Mouse (Mus musculus): ENCODE results near the gene Mapk13. TPM values are rescaled to one million over a fixed set of nuclear protein-coding genes. Genes with fewer than 3 reads are reported as not detected.
"Not testable (repeated sequence)": the region's sequence is repeated elsewhere in the genome, so short reads cannot be mapped to it uniquely, and the experiment has no call there.

The Mapk13 gene
- polyA plus RNA-seq (2015; fragmentation: Nextera tagmentation; extraction: Ambion mirVana) = 0.72 and 1.1 TPM in 2 replicates

DNA sequence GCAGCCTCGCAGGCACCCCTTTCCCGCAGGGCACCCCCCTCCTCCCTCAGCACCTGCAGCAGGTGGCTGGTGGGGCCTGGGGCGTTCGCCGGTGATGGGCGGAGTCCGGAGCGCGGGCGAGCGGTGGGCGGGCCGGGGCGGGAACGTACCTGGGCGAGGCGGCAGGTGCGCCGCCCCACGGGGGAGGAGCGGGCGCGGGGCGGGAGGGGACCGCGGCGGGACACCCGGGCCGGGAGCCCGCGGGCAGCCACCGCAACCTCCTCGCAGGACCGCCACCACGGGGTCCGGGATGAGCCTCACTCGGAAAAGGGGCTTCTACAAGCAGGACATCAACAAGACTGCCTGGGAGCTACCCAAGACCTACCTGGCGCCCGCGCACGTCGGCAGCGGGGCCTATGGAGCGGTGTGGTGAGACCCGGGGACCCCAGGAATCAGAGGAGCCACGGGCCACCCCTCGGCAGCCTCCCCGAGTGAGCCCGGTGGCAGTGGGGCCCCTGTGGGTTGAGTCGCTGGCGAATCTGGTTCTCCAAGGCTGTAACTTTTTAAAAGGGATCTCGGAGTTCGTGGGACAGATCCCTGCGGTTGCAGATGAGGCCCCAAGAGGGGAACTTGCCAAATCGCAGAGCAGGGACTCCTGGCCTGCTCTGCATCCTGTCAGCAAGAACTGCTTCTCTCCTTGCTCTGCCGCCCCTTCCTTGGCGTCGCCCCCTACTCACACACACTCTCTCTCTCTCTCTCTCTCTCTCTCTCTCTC lies at the start of gene Mapk13:
Gene Mapk13 (plus strand): TSS at position 177 of the 754 bp plus-strand sequence.
- H3K36me3 ChIP-seq (ENCODE audit: poor library complexity, severe bottlenecking) = no peaks in the 10 kb centered on the region
- 0 out of 2 replicates have a peak, but pooled peaks cover 2% of the 10 kb centered on the region for H3K9me3 ChIP-seq (replicated peaks)
- peak within 1 kb of the TSS; percentile 52 for H3K9ac ChIP-seq
- H3K27ac ChIP-seq = no peak within 1 kb of the TSS
- H3K4me1 ChIP-seq = peaks cover 15% of the 10 kb centered on the region
- peaks cover 45% of the 10 kb centered on the region for H3K27me3 ChIP-seq
- H3K4me2 ChIP-seq = peak within 1 kb of the TSS; percentile 71
- WGBS = under 1% methylated on average over 39 of the region's 58 CpGs
- no peak for ATAC-seq
- peak within 1 kb of the TSS; percentile 38 for H3K4me3 ChIP-seq

DNA sequence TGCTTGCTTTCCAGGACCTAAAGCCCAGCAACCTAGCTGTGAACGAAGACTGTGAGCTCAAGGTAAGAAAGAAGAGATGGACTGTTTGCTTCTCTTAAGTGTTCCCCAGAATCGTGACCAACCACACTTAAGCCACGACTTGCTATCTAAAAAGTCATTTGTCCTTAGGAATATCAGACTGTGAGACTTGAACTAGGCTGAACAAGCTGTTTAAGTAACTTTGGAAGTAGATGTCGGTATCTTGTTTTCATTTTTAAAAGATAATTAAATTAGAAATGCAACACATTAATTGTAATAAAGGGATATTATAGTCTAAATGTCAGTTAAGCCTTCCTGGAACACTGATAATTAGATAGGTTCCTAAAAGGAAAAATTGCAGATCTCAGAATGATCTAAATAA lies 43.3 kb upstream of the Mapk13 start, which contains the start of gene AC170998.1:
Gene AC170998.1 (plus strand): TSS at position 301 of the 400 bp plus-strand sequence.
- Histone ChIP-seq H3K4me2 (no peak within 1 kb of the TSS), H3K36me3 (ENCODE audit: poor library complexity, severe bottlenecking) (peaks cover 82% of the 10 kb centered on the region), H3K27ac (no peak within 1 kb of the TSS), H3K9me3 (replicated peaks) (no peaks in the 10 kb centered on the region), H3K4me3 (no peak within 1 kb of the TSS), H3K4me1 (no peaks in the 10 kb centered on the region), H3K27me3 (no peaks in the 10 kb centered on the region), H3K9ac (no peak within 1 kb of the TSS)
- ATAC-seq = no peak
- 95% methylated on average over 4 of the region's 4 CpGs for WGBS

DNA sequence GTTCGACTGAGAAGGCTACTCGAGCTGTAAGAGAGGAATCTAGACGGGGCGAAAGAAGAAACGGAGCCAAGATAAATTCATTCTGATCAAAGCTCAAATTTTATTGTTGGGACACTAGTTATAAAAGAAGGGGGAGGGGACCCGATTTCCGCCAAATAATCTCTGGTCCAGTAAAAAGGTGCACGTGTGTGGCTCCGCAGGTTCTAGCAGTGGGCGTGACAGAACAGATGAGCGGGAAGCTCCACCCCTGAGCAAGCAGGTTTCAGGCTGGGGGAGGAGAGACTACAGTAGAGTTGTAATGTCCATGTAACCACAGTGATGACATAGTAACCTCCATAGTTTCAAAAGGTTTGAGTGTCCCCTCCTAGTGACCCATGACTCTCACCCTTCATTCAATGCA lies 41.6 kb upstream of the Mapk13 start:
- not testable (repeated sequence) for H3K4me2 ChIP-seq; H3K9me3 ChIP-seq (replicated peaks); H3K4me1 ChIP-seq; H3K9ac ChIP-seq; H3K4me3 ChIP-seq; ATAC-seq; H3K27me3 ChIP-seq; H3K27ac ChIP-seq
- peaks cover 86% of the 10 kb centered on the region for H3K36me3 ChIP-seq (ENCODE audit: poor library complexity, severe bottlenecking)
- WGBS = 92% methylated on average over 11 of the region's 11 CpGs

DNA sequence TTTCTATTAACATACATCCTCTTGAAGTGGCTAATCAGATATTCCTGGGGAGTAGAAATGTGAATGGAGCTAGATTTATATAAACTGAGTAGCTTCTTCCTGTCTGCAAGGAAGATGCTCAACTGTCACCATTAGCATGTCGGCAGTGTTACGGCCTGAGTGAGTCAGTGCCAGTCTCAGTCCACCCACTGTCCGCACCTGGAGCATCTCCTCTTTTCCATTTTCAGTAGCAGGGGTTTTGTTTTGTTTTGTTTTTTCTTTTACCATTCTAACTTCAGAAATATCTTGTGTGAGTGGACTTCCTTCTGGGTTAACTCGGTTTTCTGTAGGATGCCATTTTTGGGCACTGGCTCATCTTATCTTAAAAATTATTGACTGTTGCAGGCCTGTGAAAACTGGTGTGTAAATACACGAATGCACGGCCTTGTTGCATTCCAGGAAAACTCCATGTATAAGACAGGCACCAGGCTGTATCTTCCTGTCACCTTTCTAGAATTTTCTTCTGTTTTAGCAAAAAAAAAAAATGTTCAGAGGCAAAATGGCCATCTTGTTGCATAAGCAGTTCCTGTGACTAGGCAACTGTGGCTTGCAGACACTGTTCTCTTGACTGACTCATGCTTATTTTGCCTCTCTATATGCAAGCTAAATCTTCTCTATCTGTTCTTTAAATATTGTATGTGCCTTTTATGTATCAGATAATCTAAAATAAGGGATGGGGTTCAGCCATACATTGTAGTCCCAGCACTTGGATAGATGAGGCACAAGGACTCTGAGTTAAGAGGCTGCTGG lies 33.6 kb upstream of the Mapk13 start:
- ATAC-seq = no peak
- Histone ChIP-seq H3K36me3 (ENCODE audit: poor library complexity, severe bottlenecking) (peaks cover 49% of the 10 kb centered on the region), H3K27ac (no peak overlapping the region), H3K9me3 (replicated peaks) (no peaks in the 10 kb centered on the region), H3K4me1 (no peaks in the 10 kb centered on the region), H3K9ac (no peak overlapping the region), H3K27me3 (no peaks in the 10 kb centered on the region), H3K4me2 (no peak overlapping the region), H3K4me3 (no peak overlapping the region)
- WGBS = 95% methylated on average over 6 of the region's 6 CpGs

DNA sequence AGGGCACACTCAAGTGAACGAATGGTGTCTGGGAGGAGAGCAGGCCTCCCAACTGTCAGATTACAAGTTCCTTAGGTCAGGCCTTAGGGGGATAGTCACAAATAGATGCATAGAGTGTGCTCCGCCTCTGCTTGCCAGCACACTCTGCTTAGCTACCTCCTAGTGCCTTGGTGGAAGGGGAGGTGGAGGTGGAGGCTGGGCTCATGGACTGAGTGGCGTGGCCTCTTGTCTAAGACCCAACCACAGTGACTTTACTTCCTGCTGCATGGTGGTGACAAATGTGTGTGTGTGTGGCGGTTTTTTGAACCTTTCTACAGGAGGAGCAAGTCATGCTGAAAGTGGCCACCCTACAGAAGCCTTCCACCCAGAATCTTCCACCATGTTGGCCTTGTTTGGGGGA lies 32.6 kb upstream of the Mapk13 start:
- Histone ChIP-seq H3K9ac (no peak overlapping the region), H3K9me3 (replicated peaks) (no peaks in the 10 kb centered on the region), H3K36me3 (ENCODE audit: poor library complexity, severe bottlenecking) (peaks cover 49% of the 10 kb centered on the region), H3K4me2 (no peak overlapping the region), H3K27me3 (no peaks in the 10 kb centered on the region), H3K4me3 (no peak overlapping the region), H3K27ac (no peak overlapping the region), H3K4me1 (no peaks in the 10 kb centered on the region)
- no peak for ATAC-seq
- WGBS = 90% methylated on average over 4 of the region's 4 CpGs

DNA sequence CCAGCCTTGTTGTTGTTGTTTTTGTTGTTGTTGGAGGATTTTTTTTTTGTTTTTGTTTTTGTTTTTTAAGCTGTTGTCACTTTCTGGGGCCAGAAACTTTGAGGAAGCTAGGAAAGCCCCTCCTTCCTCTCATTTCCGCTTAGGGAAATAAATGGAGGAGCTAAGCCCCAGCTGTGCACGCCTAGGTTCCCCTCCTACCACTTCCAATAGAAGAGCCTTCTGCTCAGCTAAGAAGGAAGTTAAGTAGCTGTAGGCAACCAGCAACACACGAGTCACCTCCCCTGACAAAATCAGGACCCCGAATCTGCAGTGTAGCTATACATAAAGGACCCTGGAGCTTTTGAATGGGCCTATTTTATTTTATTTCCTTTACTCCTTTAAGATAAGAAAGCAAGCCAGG lies 31.1 kb upstream of the Mapk13 start:
- Histone ChIP-seq H3K4me2 (no peak overlapping the region), H3K4me1 (no peaks in the 10 kb centered on the region), H3K36me3 (ENCODE audit: poor library complexity, severe bottlenecking) (peaks cover 52% of the 10 kb centered on the region), H3K9ac (no peak overlapping the region), H3K27ac (no peak overlapping the region), H3K27me3 (no peaks in the 10 kb centered on the region), H3K4me3 (no peak overlapping the region), H3K9me3 (replicated peaks) (no peaks in the 10 kb centered on the region)
- WGBS = 84% methylated on average over 4 of the region's 4 CpGs
- no peak for ATAC-seq

DNA sequence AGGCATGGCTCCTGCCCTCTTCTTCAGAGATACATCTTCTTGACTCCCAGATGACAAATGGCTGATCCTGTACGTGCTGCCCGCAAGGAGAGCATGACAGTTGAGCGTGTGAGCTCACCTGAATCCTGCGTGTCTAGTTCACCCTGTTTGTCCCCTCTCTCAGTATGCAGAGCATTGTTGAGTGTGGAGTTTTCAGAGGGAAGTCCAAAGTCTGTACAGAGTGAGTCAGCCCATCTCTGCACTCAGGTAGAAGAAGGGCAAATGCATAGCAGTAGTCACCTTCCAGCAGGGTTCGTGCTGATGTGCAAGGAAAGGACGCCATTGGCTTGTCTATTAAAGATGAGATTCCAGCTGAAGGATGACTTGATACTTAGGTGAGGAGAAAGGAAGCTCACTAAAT lies 29.9 kb upstream of the Mapk13 start:
- 97% methylated on average over 6 of the region's 6 CpGs for WGBS
- no peak for ATAC-seq
- no peak overlapping the region for H3K27ac ChIP-seq
- H3K4me1 ChIP-seq = no peaks in the 10 kb centered on the region
- no peak overlapping the region for H3K4me2 ChIP-seq
- no peaks in the 10 kb centered on the region for H3K9me3 ChIP-seq (replicated peaks)
- no peak overlapping the region for H3K9ac ChIP-seq
- no peak overlapping the region for H3K4me3 ChIP-seq
- H3K36me3 ChIP-seq (ENCODE audit: poor library complexity, severe bottlenecking) = peaks cover 57% of the 10 kb centered on the region
- H3K27me3 ChIP-seq = no peaks in the 10 kb centered on the region

DNA sequence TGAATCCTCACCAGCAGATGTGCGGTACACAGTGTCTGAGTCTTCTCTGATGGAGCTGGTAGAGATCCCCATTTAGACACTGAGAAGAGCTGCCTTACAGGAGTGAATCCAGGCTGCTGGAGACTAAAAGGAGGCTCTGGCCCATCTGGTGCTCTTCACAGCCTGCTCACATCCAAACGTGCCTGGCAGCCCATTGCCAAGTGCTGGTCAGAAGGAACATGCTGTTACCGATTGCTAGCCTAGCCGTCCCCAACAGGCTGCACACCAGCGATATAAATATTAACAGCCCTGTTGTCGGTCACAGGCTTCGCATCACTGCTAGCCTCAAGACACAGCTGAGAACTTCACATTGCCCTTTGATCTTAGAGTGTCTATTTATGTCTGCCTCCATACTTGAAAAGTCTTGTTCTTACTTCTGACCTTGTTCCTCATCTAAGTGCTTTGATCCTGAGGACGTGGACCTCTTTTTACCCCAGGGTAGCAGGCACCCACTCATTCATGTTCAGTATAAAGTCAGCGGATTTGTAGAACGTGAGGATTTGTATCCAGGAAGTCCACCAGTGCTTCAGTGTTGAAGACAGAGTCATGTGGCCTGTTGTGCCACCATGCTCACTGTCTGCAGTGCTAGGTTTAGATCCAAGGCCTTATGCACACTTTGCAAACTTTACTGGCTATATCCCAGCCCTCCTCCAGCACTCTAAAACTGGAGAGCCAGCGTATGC lies 25.8 kb upstream of the Mapk13 start:
- no peak overlapping the region for H3K4me2 ChIP-seq
- no peak overlapping the region for H3K4me3 ChIP-seq
- 92% methylated on average over 11 of the region's 11 CpGs for WGBS
- H3K27me3 ChIP-seq = no peaks in the 10 kb centered on the region
- H3K9ac ChIP-seq = no peak overlapping the region
- H3K27ac ChIP-seq = no peak overlapping the region
- H3K4me1 ChIP-seq = no peaks in the 10 kb centered on the region
- peaks cover 87% of the 10 kb centered on the region for H3K36me3 ChIP-seq (ENCODE audit: poor library complexity, severe bottlenecking)
- ATAC-seq = no peak
- no peaks in the 10 kb centered on the region for H3K9me3 ChIP-seq (replicated peaks)

DNA sequence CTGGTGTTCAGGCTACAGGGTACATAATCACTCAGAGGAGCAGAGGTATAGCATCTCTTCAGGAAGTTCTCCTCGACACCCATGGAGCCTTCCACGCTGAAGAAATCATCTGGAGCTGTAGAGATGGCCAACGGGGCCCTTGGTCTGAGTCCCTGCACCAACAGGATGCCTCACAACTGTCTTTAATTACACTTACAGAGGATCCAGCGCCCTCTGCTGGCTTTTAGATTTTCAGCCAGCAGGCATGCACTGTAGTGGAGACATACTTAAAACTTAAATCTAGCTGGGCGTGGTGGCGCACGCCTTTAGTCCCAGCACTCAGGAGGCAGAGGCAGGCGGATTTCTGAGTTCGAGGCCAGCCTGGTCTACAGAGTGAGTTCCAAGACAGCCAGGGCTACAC lies 25.2 kb upstream of the Mapk13 start:
- H3K4me1 ChIP-seq = no peaks in the 10 kb centered on the region
- H3K9ac ChIP-seq = no peak overlapping the region
- no peak overlapping the region for H3K4me3 ChIP-seq
- WGBS = 91% methylated on average over 9 of the region's 9 CpGs
- no peaks in the 10 kb centered on the region for H3K27me3 ChIP-seq
- H3K9me3 ChIP-seq (replicated peaks) = no peaks in the 10 kb centered on the region
- no peak for ATAC-seq
- no peak overlapping the region for H3K27ac ChIP-seq
- no peak overlapping the region for H3K4me2 ChIP-seq
- H3K36me3 ChIP-seq (ENCODE audit: poor library complexity, severe bottlenecking) = peaks cover 88% of the 10 kb centered on the region

DNA sequence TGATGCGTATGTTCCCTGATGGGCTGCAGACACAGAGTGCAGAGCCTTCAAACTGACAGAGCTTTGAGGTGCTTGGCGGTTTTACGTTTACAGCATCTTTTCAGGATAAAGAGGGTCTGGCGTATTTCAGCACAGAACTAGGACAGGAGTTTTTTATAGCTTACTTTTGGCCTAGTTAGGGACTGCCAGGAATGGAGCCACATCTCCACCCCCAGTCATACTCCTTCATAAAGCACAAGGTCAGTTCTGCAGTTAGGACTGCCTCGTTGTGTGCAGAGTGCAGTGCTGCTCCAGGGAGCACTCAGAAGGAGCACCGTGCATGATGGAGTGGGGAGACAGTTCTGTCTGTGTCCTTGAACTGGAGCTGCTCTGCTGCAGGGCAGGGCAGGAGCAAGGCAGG lies 23.3 kb upstream of the Mapk13 start:
- no peak for ATAC-seq
- H3K4me3 ChIP-seq = no peak overlapping the region
- H3K9ac ChIP-seq = no peak overlapping the region
- no peaks in the 10 kb centered on the region for H3K9me3 ChIP-seq (replicated peaks)
- no peak overlapping the region for H3K4me2 ChIP-seq
- no peaks in the 10 kb centered on the region for H3K27me3 ChIP-seq
- 94% methylated on average over 6 of the region's 6 CpGs for WGBS
- peaks cover 77% of the 10 kb centered on the region for H3K36me3 ChIP-seq (ENCODE audit: poor library complexity, severe bottlenecking)
- no peak overlapping the region for H3K27ac ChIP-seq
- no peaks in the 10 kb centered on the region for H3K4me1 ChIP-seq

DNA sequence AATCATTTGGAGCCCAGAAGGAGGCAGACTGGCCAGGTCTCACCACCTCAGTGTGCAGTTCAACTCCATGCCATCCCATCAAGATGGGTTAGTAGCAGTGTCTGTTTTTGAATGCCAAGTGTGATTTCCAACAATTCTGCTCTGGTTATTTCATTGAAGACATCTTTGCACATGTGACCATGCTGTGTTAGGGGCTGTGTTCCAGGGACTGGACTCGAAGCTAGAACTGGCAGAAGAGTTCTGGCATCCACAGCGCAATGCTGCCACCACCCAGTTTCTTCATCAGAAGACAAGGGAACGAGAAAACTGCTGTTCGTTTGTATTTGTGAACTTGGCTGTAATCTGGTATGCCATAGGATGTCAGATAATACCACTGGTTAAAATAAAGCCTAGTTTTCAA lies 21.1 kb upstream of the Mapk13 start:
- Histone ChIP-seq H3K9me3 (replicated peaks) (no peaks in the 10 kb centered on the region), H3K9ac (no peak overlapping the region), H3K4me1 (no peaks in the 10 kb centered on the region), H3K4me2 (no peak overlapping the region), H3K27me3 (no peaks in the 10 kb centered on the region), H3K27ac (no peak overlapping the region), H3K4me3 (no peak overlapping the region), H3K36me3 (ENCODE audit: poor library complexity, severe bottlenecking) (peaks cover 54% of the 10 kb centered on the region)
- no peak for ATAC-seq
- 96% methylated on average over 4 of the region's 4 CpGs for WGBS

DNA sequence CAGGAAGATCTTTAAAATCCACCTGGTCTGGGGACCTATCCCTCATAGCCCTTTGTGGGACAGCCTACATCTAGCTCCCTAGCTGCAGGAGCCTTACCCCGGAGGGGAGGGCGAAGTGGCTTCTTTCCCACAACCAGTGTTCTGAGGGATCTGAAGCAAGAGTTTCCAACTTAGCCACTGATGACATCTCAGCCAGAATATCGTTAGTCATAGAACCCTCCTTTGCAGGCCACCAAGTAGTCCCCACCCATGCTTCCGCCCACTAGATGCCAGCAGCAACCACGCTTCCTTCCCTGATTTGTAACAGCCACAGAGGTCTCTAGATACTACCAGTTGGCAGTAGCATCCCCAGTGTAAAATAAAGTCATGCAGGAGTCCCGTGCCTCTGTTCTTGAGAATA lies 18.5 kb upstream of the Mapk13 start:
- Histone ChIP-seq H3K9me3 (replicated peaks) (no peaks in the 10 kb centered on the region), H3K27me3 (no peaks in the 10 kb centered on the region)
- 92% methylated on average over 6 of the region's 6 CpGs for WGBS

More for the DNA sequence above, 18.5 kb upstream of the Mapk13 start:
- H3K27ac ChIP-seq = no peak overlapping the region
- no peaks in the 10 kb centered on the region for H3K4me1 ChIP-seq
- H3K4me2 ChIP-seq = no peak overlapping the region
- H3K9ac ChIP-seq = no peak overlapping the region
- H3K4me3 ChIP-seq = no peak overlapping the region
- no peak for ATAC-seq
- H3K36me3 ChIP-seq (ENCODE audit: poor library complexity, severe bottlenecking) = peaks cover 28% of the 10 kb centered on the region

Data from forebrain, embryonic 13.5 days (tissue).